Mouse (Mus musculus) granulocyte monocyte progenitor cell, adult 5-6 weeks (primary cell): ENCODE data around the gene Vash1. TPM values are rescaled to one million over a fixed set of nuclear protein-coding genes. Genes with fewer than 3 reads are reported as not detected.
A peak's percentile ranks its signal among the peaks of the same experiment; 100 is the strongest.

Source experiments
- ATAC-seq: replicated peaks from 2 replicates; pipeline ENCODE4 v1.8.0; 2016; ENCODE audit warnings: mild to moderate bottlenecking, moderate TSS enrichment, inconsistent platforms; ENCODE audit not compliant: poor library complexity, severe bottlenecking
- total RNA-seq, 2 experiments: library from RNA; stranded (forward) in 1 of 2; stranded (reverse) in 1 of 2; fragments of 200-712, 200-1000 nt in 1 of 2; fragments of >200 nt in 1 of 2; fragmentation: Nextera tagmentation in 1 of 2; gene quantifications; 2 replicates each; pipeline ENCODE4 v1.2.3; 2014 to 2017

Gene Vash1
- total RNA-seq, 2 experiments from 2014 or later: 0.21 to 0.41 TPM

DNA sequence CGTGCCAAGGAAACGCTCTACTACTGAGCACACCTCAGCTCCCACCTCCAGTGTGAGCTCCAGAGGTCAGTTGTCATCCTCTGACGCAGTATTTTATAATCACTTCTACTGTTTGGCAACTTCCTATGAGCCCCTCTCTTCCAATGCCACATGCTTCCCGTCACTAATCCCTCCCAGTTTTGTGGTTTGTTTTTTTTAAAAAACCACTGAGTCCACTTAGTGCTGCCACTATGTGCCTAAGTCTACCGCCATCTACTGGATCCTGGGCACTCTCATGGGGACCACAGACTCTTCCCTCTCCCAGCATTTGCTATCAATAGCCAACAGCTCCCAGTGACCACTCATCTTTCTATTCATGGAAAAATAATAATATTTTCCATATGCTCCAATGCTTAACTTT, 35.5 kb downstream of the Vash1 start:
- peak; percentile 97 for ATAC-seq

DNA sequence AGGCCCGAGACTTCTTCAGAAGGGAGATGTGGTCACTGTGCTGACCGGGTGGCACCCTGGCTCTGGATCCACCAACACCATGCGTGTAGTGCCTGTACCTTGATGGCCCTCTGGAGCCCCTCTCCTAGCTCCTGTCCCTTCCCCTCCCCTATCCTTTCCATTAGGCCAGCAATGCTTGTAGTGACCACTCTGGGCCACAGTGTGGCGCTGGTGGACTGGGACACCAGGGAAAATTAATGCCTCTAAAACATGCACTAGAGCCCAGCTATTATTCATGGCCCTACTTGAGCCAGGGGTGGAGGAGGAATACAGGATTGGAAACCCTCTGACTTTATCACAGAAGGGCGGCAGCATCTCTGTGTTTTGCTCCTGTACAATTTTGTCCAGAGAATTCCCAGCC, 36.9 kb downstream of the Vash1 start:
- ATAC-seq: 0 out of 2 replicates have a peak, but pooled peaks have one; percentile 17

DNA sequence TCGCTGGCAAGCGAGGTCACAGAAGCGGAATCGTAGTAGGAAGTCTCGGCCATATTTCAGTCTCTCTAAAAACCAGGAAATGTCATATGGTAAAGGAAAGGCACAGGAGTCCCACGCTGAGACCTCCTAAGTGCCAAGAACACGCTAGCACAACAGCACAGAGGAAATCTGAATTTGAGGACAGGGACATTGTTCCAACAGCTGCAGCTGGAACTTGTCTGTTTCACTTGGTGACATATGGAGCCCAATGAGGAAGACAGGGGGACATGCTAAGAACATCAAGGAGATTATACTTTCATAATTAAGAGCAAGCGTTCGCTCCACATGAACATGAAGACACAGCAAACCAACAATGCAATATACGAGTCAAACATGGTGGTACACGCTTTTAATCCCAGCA, 38.5 kb downstream of the Vash1 start:
- ATAC-seq: no peak

DNA sequence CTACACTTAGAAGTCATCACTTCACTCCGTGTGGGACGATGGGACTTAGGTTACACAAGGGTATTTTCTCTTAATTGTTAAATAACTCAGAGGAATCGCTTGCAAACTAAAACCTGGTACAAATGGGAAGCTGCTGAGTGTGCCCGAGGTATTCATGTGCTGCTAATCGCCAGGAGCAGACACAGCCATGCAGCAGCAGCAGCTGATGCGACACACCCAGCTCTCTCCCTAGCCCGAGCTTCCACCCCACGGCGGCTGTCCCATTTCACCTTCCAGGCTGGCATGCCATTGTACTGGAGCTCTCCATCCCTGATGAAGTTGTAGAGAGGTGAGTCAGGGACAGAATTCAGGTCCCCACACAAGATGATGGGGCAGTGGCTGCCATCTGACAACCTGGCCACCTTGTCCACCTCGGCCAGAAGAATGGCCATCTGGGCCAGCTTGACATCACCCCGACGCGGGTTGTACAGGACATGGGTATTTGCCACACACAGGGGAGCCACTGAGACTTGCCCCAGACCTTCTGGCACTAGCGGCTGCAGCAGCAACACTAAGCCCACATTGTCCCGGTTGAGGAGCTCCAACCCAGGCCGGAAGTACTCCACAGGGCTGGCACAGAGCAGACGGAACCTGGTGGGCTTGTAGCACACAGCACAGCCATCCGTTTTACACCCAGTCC, 41.6 kb downstream of the Vash1 start:
- ATAC-seq: no peak

DNA sequence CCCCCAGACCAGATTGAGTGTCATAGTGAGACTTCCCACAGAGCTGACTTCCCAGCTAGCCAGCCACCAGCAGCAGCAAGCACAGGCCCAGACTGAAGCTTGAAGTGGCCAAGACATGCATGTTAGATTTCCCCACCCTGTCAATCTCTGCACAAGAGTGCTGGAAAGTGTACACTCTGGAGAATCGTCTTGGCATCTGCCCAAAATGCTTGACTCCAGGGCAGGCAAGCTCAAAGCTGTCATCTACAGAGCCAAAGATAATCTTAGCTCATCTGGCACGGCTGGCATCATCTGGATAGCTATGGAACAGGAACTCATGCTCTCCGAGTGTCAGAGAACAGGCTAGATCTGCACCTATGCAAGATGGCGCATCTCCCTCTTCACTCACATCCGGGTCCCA, 43.0 kb downstream of the Vash1 start:
- no peak for ATAC-seq

DNA sequence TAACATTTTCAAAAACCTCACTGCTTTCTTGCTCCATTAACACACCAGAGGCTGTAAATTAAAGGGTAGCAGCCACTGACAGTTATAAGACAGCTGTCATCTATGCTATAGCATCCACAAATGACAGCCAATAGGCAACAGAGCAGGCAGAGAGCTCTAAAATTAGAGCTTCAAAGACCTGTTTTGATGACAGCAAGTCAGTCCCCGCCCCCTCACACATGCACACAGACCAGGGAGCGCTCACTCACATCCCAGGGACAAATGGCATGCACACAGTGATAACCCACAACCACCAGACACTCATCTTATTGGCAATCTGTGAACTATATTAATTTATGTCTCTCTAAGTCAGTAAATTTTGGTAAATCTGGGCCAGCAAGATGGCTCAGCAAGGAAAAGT, 45.8 kb downstream of the Vash1 start:
- no peak for ATAC-seq

DNA sequence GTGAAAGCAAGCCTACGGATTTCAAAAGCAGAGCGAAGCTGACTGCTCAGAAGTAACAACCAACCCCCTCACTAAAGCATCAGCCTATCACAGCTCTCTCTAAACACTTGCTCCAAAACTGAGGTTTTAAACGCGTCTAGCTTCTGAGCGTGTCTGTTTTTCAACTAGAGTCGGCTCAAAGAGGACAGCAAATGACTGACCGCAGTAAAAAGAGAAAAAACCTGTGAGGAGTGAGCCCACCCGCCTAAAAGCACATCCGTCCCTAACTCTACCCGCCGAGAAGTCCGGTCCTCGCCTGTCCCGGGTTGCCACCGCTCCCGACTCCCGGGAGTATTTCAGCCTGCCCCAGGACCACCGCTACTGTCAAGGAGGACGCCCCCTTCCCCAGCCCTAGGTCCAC, 47.2 kb downstream of the Vash1 start:
- ATAC-seq: peak; percentile 4; the same call in 1 of the 2 replicates

- ATAC-seq: peak; percentile 97
Observed at GRCm38 (mm10) chr12:86726120-86726640, 47.7 kb downstream of the Vash1 start, which contains the start of gene Angel1. Gene Angel1, minus strand, starts transcription at chr12:86726460.

- no peak for ATAC-seq
Observed at GRCm38 (mm10) chr12:86734319-86734810, 55.9 kb downstream of the Vash1 start, which contains the start of gene Lrrc74a. Gene Lrrc74a, plus strand, starts transcription at chr12:86734369.

Other genes with a start within 250 kb of the Vash1 start
- 7.2 and 9.7 TPM in 2 replicates for gene Angel1, start 47.8 kb downstream of the Vash1 start, total RNA-seq (2014; fragmentation: Nextera tagmentation)
- 0.62 and 2.8 TPM in 2 replicates for gene Angel1, start 47.8 kb downstream of the Vash1 start, total RNA-seq (2017)
- gene Lrrc74a, start 55.7 kb downstream of the Vash1 start, total RNA-seq (2014; fragmentation: Nextera tagmentation): not detected in 2 replicates
- not detected in 2 replicates for gene Lrrc74a, start 55.7 kb downstream of the Vash1 start, total RNA-seq (2017)
- gene Irf2bpl, start 206.1 kb downstream of the Vash1 start, total RNA-seq (2014; fragmentation: Nextera tagmentation): 1.2 and 1.8 TPM in 2 replicates
- 0.15 and 0.78 TPM in 2 replicates for gene Irf2bpl, start 206.1 kb downstream of the Vash1 start, total RNA-seq (2017)